Mouse (Mus musculus): ENCODE results near the gene Srarp. TPM values are rescaled to one million over a fixed set of nuclear protein-coding genes. Genes with fewer than 3 reads are reported as not detected.

The Srarp gene
- total RNA-seq, 2 experiments from 2014 or later: not detected

GRCm38 (mm10) chr4:141458236-141458635, 22.3 kb upstream of the Srarp start:
- ATAC-seq (replicated peaks; ENCODE audit: poor library complexity): no peak

GRCm38 (mm10) chr4:141456193-141456938, 20.5 kb upstream of the Srarp start:
- ATAC-seq (replicated peaks; ENCODE audit: poor library complexity): no peak

GRCm38 (mm10) chr4:141455526-141455925, 19.6 kb upstream of the Srarp start:
- no peak for ATAC-seq (replicated peaks; ENCODE audit: poor library complexity)

GRCm38 (mm10) chr4:141454581-141455350, 18.9 kb upstream of the Srarp start:
- peak; percentile 76 for ATAC-seq (replicated peaks; ENCODE audit: poor library complexity)

- ATAC-seq (replicated peaks; ENCODE audit: poor library complexity): no peak
Observed at GRCm38 (mm10) chr4:141451916-141452450, 16.1 kb upstream of the Srarp start.

GRCm38 (mm10) chr4:141451251-141451650, 15.3 kb upstream of the Srarp start:
- ATAC-seq (replicated peaks; ENCODE audit: poor library complexity): no peak

- no peak for ATAC-seq (replicated peaks; ENCODE audit: poor library complexity)
Observed at GRCm38 (mm10) chr4:141446211-141446610, 10.3 kb upstream of the Srarp start.

- ATAC-seq (replicated peaks; ENCODE audit: poor library complexity): peak; percentile 18
Observed at GRCm38 (mm10) chr4:141445328-141445720, 9.4 kb upstream of the Srarp start.

- ATAC-seq (replicated peaks; ENCODE audit: poor library complexity): peak; percentile 96
Observed at GRCm38 (mm10) chr4:141444451-141445327, 8.8 kb upstream of the Srarp start, which contains the start of gene Zbtb17. Zbtb17 (plus strand) TSS chr4:141444654.

GRCm38 (mm10) chr4:141443641-141444429, 7.9 kb upstream of the Srarp start:
- ATAC-seq (replicated peaks; ENCODE audit: poor library complexity): no peak

- ATAC-seq (replicated peaks; ENCODE audit: poor library complexity): no peak
Observed at GRCm38 (mm10) chr4:141440877-141441276, 5.0 kb upstream of the Srarp start.

GRCm38 (mm10) chr4:141439083-141439803, 3.3 kb upstream of the Srarp start:
- no peak for ATAC-seq (replicated peaks; ENCODE audit: poor library complexity)

GRCm38 (mm10) chr4:141433191-141433590, 2.7 kb downstream of the Srarp start:
- ATAC-seq (replicated peaks; ENCODE audit: poor library complexity): no peak

- ATAC-seq (replicated peaks; ENCODE audit: poor library complexity): no peak
Observed at GRCm38 (mm10) chr4:141432666-141433065, 3.2 kb downstream of the Srarp start.

GRCm38 (mm10) chr4:141430997-141431396, 4.9 kb downstream of the Srarp start:
- peak; percentile 95 for ATAC-seq (replicated peaks; ENCODE audit: poor library complexity)

GRCm38 (mm10) chr4:141429847-141430246, 6.1 kb downstream of the Srarp start:
- no peak; the same call in 1 of the 2 replicates for ATAC-seq (replicated peaks; ENCODE audit: poor library complexity)

- no peak for ATAC-seq (replicated peaks; ENCODE audit: poor library complexity)
Observed at GRCm38 (mm10) chr4:141429381-141429780, 6.5 kb downstream of the Srarp start.

- no peak for ATAC-seq (replicated peaks; ENCODE audit: poor library complexity)
Observed at GRCm38 (mm10) chr4:141427921-141428320, 8.0 kb downstream of the Srarp start.

Measured in megakaryocyte progenitor cell, adult 5-6 weeks (primary cell).